Mouse (Mus musculus): ENCODE measurements at regions not wholly inside any gene's neighbourhood (a gene's known extent, or its start where the extent isn't known, plus 50 kb on each side); places are given as distances from the start of the nearest gene placed in this dataset.

GRCm38 (mm10) chr7:72438552-72438951 is 132.1 kb upstream of the Mctp2 start:
- Histone ChIP-seq H3K79me2 (ENCODE audit: control insufficient read depth, insufficient read depth) (no peaks in the 10 kb centered on the region), H3K27me3 (ENCODE audit: control insufficient read depth, insufficient read depth, insufficient read length) (no peaks in the 10 kb centered on the region), H3K4me3 (no peak overlapping the region), H3ac (ENCODE audit: control insufficient read depth, insufficient read length) (no peak overlapping the region), H3K36me3 (ENCODE audit: control insufficient read depth, insufficient read depth) (no peaks in the 10 kb centered on the region), H3K4me2 (ENCODE audit: low read depth) (no peak overlapping the region)
- TF ChIP-seq REST (IDR thresholded peaks at IDR 0.05; ENCODE audit: insufficient read depth, insufficient read length) (no peak), POLR2A (IDR thresholded peaks at IDR 0.05; ENCODE audit: insufficient read length, low read depth) (no peak), TCF3 (IDR thresholded peaks at IDR 0.05; ENCODE audit: insufficient read length, low read depth) (no peak), E2F4 (IDR thresholded peaks at IDR 0.05; ENCODE audit: insufficient read depth) (no peak), MYOG (IDR thresholded peaks at IDR 0.05; ENCODE audit: control insufficient read depth in 1 of 3, insufficient read depth in 1 of 3, insufficient read length in 2 of 3, low read depth in 2 of 3) (no peak), POLR2AphosphoS2 (IDR thresholded peaks at IDR 0.05; ENCODE audit: insufficient read length, low read depth) (no peak), USF1 (IDR thresholded peaks at IDR 0.05; ENCODE audit: low read depth) (no peak), SRF (IDR thresholded peaks at IDR 0.05; ENCODE audit: control insufficient read depth, insufficient read length, low read depth) (no peak), MYOD1 (IDR thresholded peaks at IDR 0.05; ENCODE audit: control insufficient read depth in 1 of 3, insufficient read length in 2 of 3, low read depth in 2 of 3) (no peak), TCF12 (IDR thresholded peaks at IDR 0.05; ENCODE audit: insufficient read depth, poor library complexity, severe bottlenecking) (no peak), MAX (IDR thresholded peaks at IDR 0.05; ENCODE audit: low read depth) (no peak), CEBPB (IDR thresholded peaks at IDR 0.05; ENCODE audit: insufficient read depth, poor library complexity, severe bottlenecking) (no peak)

DNA sequence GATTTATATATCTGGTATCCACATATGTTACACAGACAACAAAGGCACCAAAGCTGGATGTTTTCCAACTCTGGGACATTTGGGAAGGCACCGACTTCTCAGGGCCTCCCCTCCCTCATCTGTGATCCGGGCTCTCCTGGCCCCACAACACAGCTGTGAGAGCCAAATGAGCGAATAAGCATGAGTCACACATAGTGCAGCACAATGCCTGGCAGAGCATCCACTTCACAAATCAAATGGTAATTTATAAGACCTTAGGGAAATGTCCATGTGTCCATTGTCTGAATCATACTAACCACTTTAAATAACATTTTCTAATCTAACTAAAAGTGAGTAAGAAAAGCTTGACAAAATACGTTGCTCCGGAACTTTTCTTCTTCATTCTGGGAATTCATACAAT is 135.6 kb upstream of the Mctp2 start:
- Histone ChIP-seq H3K36me3 (ENCODE audit: control insufficient read depth, insufficient read depth) (no peaks in the 10 kb centered on the region), H3K4me2 (ENCODE audit: low read depth) (peak overlapping the region; percentile 51), H3K79me2 (ENCODE audit: control insufficient read depth, insufficient read depth) (no peaks in the 10 kb centered on the region), H3K4me3 (no peak overlapping the region), H3ac (ENCODE audit: control insufficient read depth, insufficient read length) (no peak overlapping the region), H3K27me3 (ENCODE audit: control insufficient read depth, insufficient read depth, insufficient read length) (no peaks in the 10 kb centered on the region)
- TF ChIP-seq TCF3 (IDR thresholded peaks at IDR 0.05; ENCODE audit: insufficient read length, low read depth) (no peak), CEBPB (IDR thresholded peaks at IDR 0.05; ENCODE audit: insufficient read depth, poor library complexity, severe bottlenecking) (no peak), MYOD1 (IDR thresholded peaks at IDR 0.05; ENCODE audit: control insufficient read depth in 1 of 3, insufficient read length in 2 of 3, low read depth in 2 of 3) (peak in 2 of 3 experiments; percentile 78 to 80), MYOG (IDR thresholded peaks at IDR 0.05; ENCODE audit: control insufficient read depth in 1 of 3, insufficient read depth in 1 of 3, insufficient read length in 2 of 3, low read depth in 2 of 3) (peak in 2 of 3 experiments; percentile 14 to 76), MAX (IDR thresholded peaks at IDR 0.05; ENCODE audit: low read depth) (no peak), USF1 (IDR thresholded peaks at IDR 0.05; ENCODE audit: low read depth) (no peak), E2F4 (IDR thresholded peaks at IDR 0.05; ENCODE audit: insufficient read depth) (no peak), POLR2AphosphoS2 (IDR thresholded peaks at IDR 0.05; ENCODE audit: insufficient read length, low read depth) (no peak), TCF12 (IDR thresholded peaks at IDR 0.05; ENCODE audit: insufficient read depth, poor library complexity, severe bottlenecking) (peak; percentile 71), POLR2A (IDR thresholded peaks at IDR 0.05; ENCODE audit: insufficient read length, low read depth) (no peak), SRF (IDR thresholded peaks at IDR 0.05; ENCODE audit: control insufficient read depth, insufficient read length, low read depth) (no peak), REST (IDR thresholded peaks at IDR 0.05; ENCODE audit: insufficient read depth, insufficient read length) (no peak)

GRCm38 (mm10) chr7:72444016-72444415 is 137.6 kb upstream of the Mctp2 start:
- Histone ChIP-seq H3K4me2 (ENCODE audit: low read depth) (no peak overlapping the region), H3K79me2 (ENCODE audit: control insufficient read depth, insufficient read depth) (no peaks in the 10 kb centered on the region), H3K4me3 (no peak overlapping the region), H3K36me3 (ENCODE audit: control insufficient read depth, insufficient read depth) (no peaks in the 10 kb centered on the region), H3ac (ENCODE audit: control insufficient read depth, insufficient read length) (no peak overlapping the region), H3K27me3 (ENCODE audit: control insufficient read depth, insufficient read depth, insufficient read length) (no peaks in the 10 kb centered on the region)
- TF ChIP-seq E2F4 (IDR thresholded peaks at IDR 0.05; ENCODE audit: insufficient read depth): no peak
- TF ChIP-seq CEBPB (IDR thresholded peaks at IDR 0.05; ENCODE audit: insufficient read depth, poor library complexity, severe bottlenecking): no peak
- TF ChIP-seq REST (IDR thresholded peaks at IDR 0.05; ENCODE audit: insufficient read depth, insufficient read length): no peak
- no peak for TF ChIP-seq MYOG (IDR thresholded peaks at IDR 0.05; ENCODE audit: control insufficient read depth in 1 of 3, insufficient read depth in 1 of 3, insufficient read length in 2 of 3, low read depth in 2 of 3)
- no peak for TF ChIP-seq MYOD1 (IDR thresholded peaks at IDR 0.05; ENCODE audit: control insufficient read depth in 1 of 3, insufficient read length in 2 of 3, low read depth in 2 of 3)
- TF ChIP-seq POLR2A (IDR thresholded peaks at IDR 0.05; ENCODE audit: insufficient read length, low read depth): no peak
- TF ChIP-seq MAX (IDR thresholded peaks at IDR 0.05; ENCODE audit: low read depth): no peak

DNA sequence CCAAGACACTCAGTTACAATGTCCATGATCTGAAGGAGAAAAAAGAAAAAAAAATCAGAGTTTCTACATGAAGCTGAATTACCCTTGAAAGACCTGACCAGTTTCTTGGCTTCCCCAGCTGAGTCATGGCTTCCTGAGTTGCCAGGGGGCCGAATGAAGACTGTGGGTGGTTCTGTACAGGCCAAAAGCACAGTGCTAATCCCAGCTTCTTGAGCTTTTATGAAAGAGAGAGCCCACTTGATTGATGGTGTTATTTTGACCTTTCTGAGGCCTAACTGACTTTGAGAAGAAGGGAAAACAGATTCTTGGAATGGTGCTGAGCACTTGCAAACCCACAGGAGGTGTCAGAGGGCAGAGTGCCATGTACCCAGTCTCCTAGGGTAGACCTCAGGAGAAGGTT is 138.4 kb upstream of the Mctp2 start:
- H3K4me3 ChIP-seq: no peak overlapping the region
- TF ChIP-seq MYOG (IDR thresholded peaks at IDR 0.05; ENCODE audit: control insufficient read depth in 1 of 3, insufficient read depth in 1 of 3, insufficient read length in 2 of 3, low read depth in 2 of 3) (no peak), MAX (IDR thresholded peaks at IDR 0.05; ENCODE audit: low read depth) (no peak), E2F4 (IDR thresholded peaks at IDR 0.05; ENCODE audit: insufficient read depth) (no peak), TCF3 (IDR thresholded peaks at IDR 0.05; ENCODE audit: insufficient read length, low read depth) (no peak), SRF (IDR thresholded peaks at IDR 0.05; ENCODE audit: control insufficient read depth, insufficient read length, low read depth) (no peak), CEBPB (IDR thresholded peaks at IDR 0.05; ENCODE audit: insufficient read depth, poor library complexity, severe bottlenecking) (no peak), USF1 (IDR thresholded peaks at IDR 0.05; ENCODE audit: low read depth) (no peak), REST (IDR thresholded peaks at IDR 0.05; ENCODE audit: insufficient read depth, insufficient read length) (no peak), POLR2A (IDR thresholded peaks at IDR 0.05; ENCODE audit: insufficient read length, low read depth) (no peak), TCF12 (IDR thresholded peaks at IDR 0.05; ENCODE audit: insufficient read depth, poor library complexity, severe bottlenecking) (no peak), MYOD1 (IDR thresholded peaks at IDR 0.05; ENCODE audit: control insufficient read depth in 1 of 3, insufficient read length in 2 of 3, low read depth in 2 of 3) (no peak), POLR2AphosphoS2 (IDR thresholded peaks at IDR 0.05; ENCODE audit: insufficient read length, low read depth) (no peak)
- H3K27me3 ChIP-seq (ENCODE audit: control insufficient read depth, insufficient read depth, insufficient read length): no peaks in the 10 kb centered on the region
- H3K79me2 ChIP-seq (ENCODE audit: control insufficient read depth, insufficient read depth): no peaks in the 10 kb centered on the region
- no peak overlapping the region for H3K4me2 ChIP-seq (ENCODE audit: low read depth)
- no peak overlapping the region for H3ac ChIP-seq (ENCODE audit: control insufficient read depth, insufficient read length)
- no peaks in the 10 kb centered on the region for H3K36me3 ChIP-seq (ENCODE audit: control insufficient read depth, insufficient read depth)
